Mouse (Mus musculus) liver, postnatal 0 days (tissue): ENCODE measurements at regions not wholly inside any gene's neighbourhood (a gene's known extent, or its start where the extent isn't known, plus 50 kb on each side); places are given as distances from the start of the nearest gene placed in this dataset.

Experiments used
- ATAC-seq: fragments of 200-750 bp; cut with Nextera tagmentation; 2 replicates; pipeline ENCODE4 v1.8.0; 2017; ENCODE audit warnings: mild to moderate bottlenecking, moderate library complexity
- DNase-seq: peaks from one replicate; pipeline ENCODE4 v3.0.0-alpha.2; 2016
- H3K27ac ChIP-seq: fragments of 300-500 bp; sonication (generic); 2 replicates; pipeline ENCODE4 v1.5.1; 2014; ENCODE audit warnings: antibody characterized with exemption, moderate library complexity, mild to moderate bottlenecking, low read depth
- H3K27me3 ChIP-seq: fragments of 300-500 bp; sonication (generic); 2 replicates; pipeline ENCODE4 v1.6.1; 2014; ENCODE audit warnings: low read length, control low read depth, mixed read lengths; ENCODE audit not compliant: insufficient read depth
- H3K36me3 ChIP-seq: fragments of 300-500 bp; sonication (generic); replicated peaks from 2 replicates; pipeline ENCODE4 v1.6.1; 2014; ENCODE audit warnings: mild to moderate bottlenecking, control low read depth, low read length, moderate library complexity, mixed read lengths; ENCODE audit not compliant: insufficient read depth
- H3K4me1 ChIP-seq: fragments of 300-500 bp; sonication (generic); 2 replicates; pipeline ENCODE4 v1.6.1; 2014; ENCODE audit warnings: antibody characterized with exemption, mild to moderate bottlenecking, control low read depth; ENCODE audit not compliant: insufficient read depth
- H3K4me2 ChIP-seq: fragments of 300-500 bp; sonication (generic); 2 replicates; pipeline ENCODE4 v1.6.1; 2014; ENCODE audit warnings: low read depth, mild to moderate bottlenecking, low read length, moderate library complexity, mixed read lengths
- H3K4me3 ChIP-seq: fragments of 300-500 bp; sonication (generic); 2 replicates; pipeline ENCODE4 v1.5.1; 2014; ENCODE audit warnings: low read depth, low read length
- H3K9ac ChIP-seq: fragments of 300-500 bp; sonication (generic); replicated peaks from 2 replicates; pipeline ENCODE4 v1.6.1; 2014; ENCODE audit warnings: mild to moderate bottlenecking, moderate library complexity
- H3K9me3 ChIP-seq: fragments of 300-500 bp; sonication (generic); 2 replicates; pipeline ENCODE4 v1.6.1; 2016; ENCODE audit warnings: mild to moderate bottlenecking, control low read depth, low read length, mixed read lengths
- CTCF ChIP-seq: sonication (generic); IDR thresholded peaks from 2 replicates; pipeline ENCODE4 v1.5.1; 2016; ENCODE audit warnings: antibody characterized with exemption, low read depth
- EP300 ChIP-seq: IDR thresholded peaks from 2 replicates; pipeline ENCODE4 v1.6.1; 2016; ENCODE audit warnings: antibody characterized with exemption, low read depth, mild to moderate bottlenecking
- WGBS: fragments of 180-500 bp; shearing (Covaris S2); extraction: QIAGEN DNeasy Blood & Tissue Kit; methylation state at CpG from one replicate; pipeline ENCODE4 v1.1.7; 2014; ENCODE audit not compliant: insufficient replicate concordance; 5-methylcytosine and 5-hydroxymethylcytosine counted together

DNA sequence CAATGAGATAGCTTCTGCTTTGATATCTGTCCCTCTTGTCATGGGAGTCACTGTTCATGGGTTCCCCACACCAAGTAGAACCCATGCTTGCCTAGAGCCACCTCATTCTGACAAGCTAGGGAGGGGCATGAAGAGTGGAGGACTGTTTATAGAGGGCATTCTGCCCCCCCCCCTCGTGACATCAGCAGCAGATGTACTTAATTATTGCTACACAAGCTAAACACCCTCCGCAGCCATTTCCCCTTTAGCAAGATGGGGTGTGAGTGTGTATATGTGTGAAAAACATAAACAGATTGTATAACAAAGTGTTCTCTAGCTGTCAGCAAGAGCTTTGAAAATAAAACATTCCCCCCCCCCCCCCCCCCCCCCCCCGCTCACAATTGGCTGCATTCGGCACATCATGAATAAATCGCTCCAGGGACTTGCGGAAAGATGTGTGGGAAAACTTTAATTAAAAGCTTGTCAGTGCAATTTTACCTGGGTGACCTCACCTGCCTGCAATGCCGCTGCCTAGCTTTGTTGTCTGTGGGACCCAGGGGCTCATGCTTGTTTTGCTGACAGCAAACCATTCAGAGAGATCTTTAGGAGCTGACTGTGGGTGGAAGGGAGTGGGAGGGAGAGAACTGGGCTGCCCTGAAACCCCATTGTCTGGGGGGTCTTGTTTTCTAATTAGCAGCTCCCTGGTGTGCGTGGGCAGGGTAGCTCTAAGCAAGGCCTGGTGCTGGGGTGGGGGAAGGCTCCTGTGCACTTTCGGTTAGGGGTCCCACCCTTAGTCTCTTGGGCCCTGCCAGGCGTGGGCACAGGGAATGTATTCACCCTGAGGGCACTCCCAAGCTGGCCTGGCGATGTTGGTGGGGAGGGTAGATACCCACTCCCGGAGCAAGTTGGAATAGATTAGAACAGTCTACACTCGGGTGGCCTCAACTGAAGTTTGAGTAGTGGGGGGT, 63.4 kb downstream of the Irx2 start:
- H3K4me2 ChIP-seq, result no peak overlapping the region
- DNase-seq (no peak), ATAC-seq (no peak)
- H3K36me3 ChIP-seq, result no peaks in the 10 kb centered on the region
- H3K4me3 ChIP-seq, result no peak overlapping the region
- WGBS, result 63% methylated on average over 12 of the region's 13 CpGs
- no peak overlapping the region for H3K9ac ChIP-seq
- H3K9me3 ChIP-seq, result no peaks in the 10 kb centered on the region
- H3K27ac ChIP-seq, result no peak overlapping the region
- H3K4me1 ChIP-seq, result no peaks in the 10 kb centered on the region
- no peak for TF ChIP-seq CTCF
- no peak for TF ChIP-seq EP300
- no peaks in the 10 kb centered on the region for H3K27me3 ChIP-seq

DNA sequence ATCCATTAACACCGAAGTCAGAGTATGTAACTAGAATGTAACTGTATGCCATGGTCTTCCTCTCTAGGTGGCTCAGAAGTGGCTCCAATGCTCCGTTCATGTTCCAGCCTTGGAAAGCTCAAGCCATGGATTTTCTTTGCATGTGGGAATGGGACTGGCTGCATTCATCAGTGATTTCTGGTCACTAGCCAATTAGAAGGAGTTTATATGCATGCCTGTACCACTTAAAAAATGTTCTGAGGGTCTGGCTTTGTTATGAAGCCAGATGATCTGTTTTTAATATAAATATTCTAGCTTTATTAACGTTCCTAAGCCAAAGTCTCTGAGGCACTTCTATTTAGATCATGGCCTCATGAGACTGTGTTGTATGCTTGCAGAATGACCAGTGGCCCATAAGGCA, 78.8 kb downstream of the Irx2 start:
- WGBS, result 70% methylated on average over 3 of the region's 3 CpGs
- H3K36me3 ChIP-seq, result no peaks in the 10 kb centered on the region
- no peaks in the 10 kb centered on the region for H3K27me3 ChIP-seq
- no peak overlapping the region for H3K9ac ChIP-seq
- H3K4me3 ChIP-seq, result no peak overlapping the region
- H3K27ac ChIP-seq, result no peak overlapping the region
- DNase-seq (no peak), ATAC-seq (no peak)
- TF ChIP-seq CTCF, result no peak
- TF ChIP-seq EP300, result no peak
- no peak overlapping the region for H3K4me2 ChIP-seq
- no peaks in the 10 kb centered on the region for H3K9me3 ChIP-seq
- no peaks in the 10 kb centered on the region for H3K4me1 ChIP-seq

DNA sequence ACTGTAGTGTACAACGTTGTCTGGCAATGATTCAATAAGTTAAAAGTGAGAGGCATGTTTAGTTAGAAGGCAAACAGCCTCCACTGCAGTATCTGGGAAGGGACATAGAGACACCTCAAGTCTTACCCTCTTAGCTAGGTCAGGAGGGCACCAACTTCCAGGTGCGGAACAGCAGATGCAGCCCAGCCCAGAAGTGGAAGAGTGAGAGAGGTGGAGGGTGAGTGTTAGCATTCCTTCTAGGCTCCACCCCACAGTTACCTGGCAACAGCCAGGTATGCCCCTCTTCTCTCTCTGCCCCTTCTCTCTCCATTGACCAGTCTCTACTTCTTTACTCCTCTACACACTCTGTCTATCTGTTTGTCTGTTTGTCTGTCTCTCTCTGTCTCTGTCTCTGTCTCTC, 80.1 kb downstream of the Irx2 start:
- Histone ChIP-seq H3K4me2 (no peak overlapping the region), H3K36me3 (no peaks in the 10 kb centered on the region), H3K9ac (no peak overlapping the region), H3K4me3 (no peak overlapping the region), H3K27ac (no peak overlapping the region), H3K9me3 (no peaks in the 10 kb centered on the region), H3K4me1 (no peaks in the 10 kb centered on the region), H3K27me3 (no peaks in the 10 kb centered on the region)
- DNase-seq, result no peak
- 61% methylated on average over 2 of the region's 2 CpGs for WGBS
- ATAC-seq, result no peak
- TF ChIP-seq EP300, result no peak
- TF ChIP-seq CTCF, result no peak

DNA sequence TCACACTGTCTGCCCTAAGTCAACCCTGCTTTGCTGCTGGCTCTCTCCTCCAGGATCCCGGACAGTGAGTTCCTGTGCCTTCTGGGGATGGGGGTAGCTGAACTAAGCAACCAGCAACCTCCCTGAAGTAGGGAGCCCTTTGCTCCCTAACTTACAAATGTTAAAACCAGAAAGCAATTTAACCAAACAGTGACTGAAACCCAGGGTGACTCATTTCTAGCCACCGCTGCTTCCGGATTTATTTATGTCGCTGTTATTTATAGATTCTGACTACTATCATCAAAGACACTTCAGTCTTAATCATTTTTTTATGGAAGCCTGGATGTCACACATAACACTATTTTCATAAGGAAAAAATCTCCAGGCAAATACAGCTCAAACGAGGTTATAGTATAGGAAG, 81.4 kb downstream of the Irx2 start:
- 68% methylated on average over 5 of the region's 5 CpGs for WGBS
- DNase-seq, result no peak
- Histone ChIP-seq H3K9ac (no peak overlapping the region), H3K27ac (no peak overlapping the region), H3K4me3 (no peak overlapping the region), H3K4me1 (no peaks in the 10 kb centered on the region), H3K9me3 (no peaks in the 10 kb centered on the region), H3K4me2 (no peak overlapping the region), H3K36me3 (no peaks in the 10 kb centered on the region), H3K27me3 (no peaks in the 10 kb centered on the region)
- no peak for ATAC-seq
- no peak for TF ChIP-seq CTCF
- TF ChIP-seq EP300, result no peak

DNA sequence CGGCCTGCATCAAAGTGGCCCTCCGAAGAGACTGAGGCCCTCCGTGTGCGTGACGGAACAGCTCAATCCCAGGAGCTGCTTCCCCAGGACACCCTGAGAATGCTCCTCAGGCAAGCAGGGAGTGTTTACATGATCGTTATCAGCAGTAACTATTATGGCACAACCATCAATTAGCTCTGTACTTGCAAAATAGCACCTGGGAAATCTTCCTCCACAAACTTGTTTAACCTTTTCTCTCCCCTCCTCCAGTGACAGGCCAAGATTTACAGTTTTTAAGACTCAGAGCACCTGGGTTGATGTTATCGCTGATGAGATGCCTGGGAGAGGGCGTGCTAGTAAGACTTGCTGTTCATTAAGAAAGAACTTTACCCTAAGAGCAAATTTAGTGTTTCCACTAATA, 82.5 kb downstream of the Irx2 start:
- WGBS, result 46% methylated on average over 8 of the region's 8 CpGs

DNA sequence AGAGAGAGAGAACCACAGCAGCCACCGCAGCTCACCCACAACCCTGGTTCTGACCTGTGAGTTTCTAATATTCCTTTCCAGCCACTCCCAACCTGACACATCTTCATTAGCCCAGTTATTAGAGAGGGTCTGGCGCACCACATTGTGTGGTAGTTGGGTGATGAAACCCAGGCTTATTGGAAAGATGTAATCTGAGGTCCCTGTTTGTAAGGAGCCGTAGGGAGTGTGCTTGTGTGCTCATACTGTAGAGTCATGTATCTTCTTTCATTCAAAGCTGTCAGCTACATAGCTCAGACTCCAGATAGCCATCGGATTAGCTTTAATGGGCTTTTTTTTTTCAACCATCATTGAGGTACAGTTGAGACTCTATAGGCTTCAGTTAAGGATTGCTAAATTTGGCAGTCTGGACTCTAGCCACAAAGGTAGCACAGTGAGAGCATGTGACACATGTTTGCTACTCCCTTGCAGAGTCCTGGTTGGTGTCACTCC, 83.3 kb downstream of the Irx2 start:
- no peak overlapping the region for H3K9ac ChIP-seq
- no peaks in the 10 kb centered on the region for H3K4me1 ChIP-seq
- DNase-seq (no peak), ATAC-seq (no peak)
- TF ChIP-seq EP300, result no peak
- TF ChIP-seq CTCF, result no peak
- no peaks in the 10 kb centered on the region for H3K27me3 ChIP-seq
- H3K4me2 ChIP-seq, result no peak overlapping the region
- H3K36me3 ChIP-seq, result no peaks in the 10 kb centered on the region
- no peaks in the 10 kb centered on the region for H3K9me3 ChIP-seq
- WGBS, result 64% methylated on average over 4 of the region's 4 CpGs
- H3K27ac ChIP-seq, result no peak overlapping the region
- H3K4me3 ChIP-seq, result no peak overlapping the region

More for the DNA sequence above, 82.5 kb downstream of the Irx2 start:
- H3K4me1 ChIP-seq, result no peaks in the 10 kb centered on the region
- DNase-seq (no peak), ATAC-seq (no peak)
- no peak overlapping the region for H3K27ac ChIP-seq
- no peaks in the 10 kb centered on the region for H3K27me3 ChIP-seq
- no peak overlapping the region for H3K4me3 ChIP-seq
- H3K9ac ChIP-seq, result no peak overlapping the region
- no peaks in the 10 kb centered on the region for H3K9me3 ChIP-seq
- no peaks in the 10 kb centered on the region for H3K36me3 ChIP-seq
- TF ChIP-seq EP300 (no peak), CTCF (no peak)
- H3K4me2 ChIP-seq, result no peak overlapping the region
